Mouse (Mus musculus): ENCODE measurements around the gene Arhgap5. TPM values are rescaled to one million over a fixed set of nuclear protein-coding genes. Genes with fewer than 3 reads are reported as not detected.
A peak's percentile ranks its signal among the peaks of the same experiment; 100 is the strongest.

The Arhgap5 gene
- polyA plus RNA-seq, 1 experiment from 2014 or later, result 59.4 TPM

GRCm38 (mm10) chr12:52504331-52505181 lies 784 bp downstream of the Arhgap5 start:
- DNase-seq (ENCODE audit: low spot score) (peak; percentile 72), ATAC-seq (ENCODE audit: low FRiP score) (peak; percentile 49)
- H3K9ac ChIP-seq (ENCODE audit: low read depth, low read length), result peak overlapping the region; percentile 98
- H3K4me3 ChIP-seq (ENCODE audit: low read depth, low read length), result peak overlapping the region; percentile 98
- under 1% methylated on average over 46 of the region's 78 CpGs for WGBS
- H3K27me3 ChIP-seq (ENCODE audit: control insufficient read depth, insufficient read depth, low read length), result no peaks in the 10 kb centered on the region
- no peaks in the 10 kb centered on the region for H3K9me3 ChIP-seq (ENCODE audit: control insufficient read depth, low read length)
- H3K36me3 ChIP-seq (ENCODE audit: control insufficient read depth, insufficient read depth, low read length), result no peaks in the 10 kb centered on the region
- H3K4me1 ChIP-seq (replicated peaks; ENCODE audit: control insufficient read depth, insufficient read depth, low read length), result no peaks in the 10 kb centered on the region
- H3K27ac ChIP-seq (ENCODE audit: low read depth, low read length), result peak overlapping the region; percentile 99
- peak overlapping the region; percentile 55 for H3K4me2 ChIP-seq (replicated peaks; ENCODE audit: low read depth, low read length)

GRCm38 (mm10) chr12:52524699-52525098 lies 20.9 kb downstream of the Arhgap5 start:
- Histone ChIP-seq H3K4me2 (replicated peaks; ENCODE audit: low read depth, low read length) (no peak overlapping the region), H3K27ac (ENCODE audit: low read depth, low read length) (no peak overlapping the region), H3K9me3 (ENCODE audit: control insufficient read depth, low read length) (no peaks in the 10 kb centered on the region), H3K4me1 (replicated peaks; ENCODE audit: control insufficient read depth, insufficient read depth, low read length) (no peaks in the 10 kb centered on the region), H3K9ac (ENCODE audit: low read depth, low read length) (no peak overlapping the region), H3K4me3 (ENCODE audit: low read depth, low read length) (no peak overlapping the region), H3K27me3 (ENCODE audit: control insufficient read depth, insufficient read depth, low read length) (no peaks in the 10 kb centered on the region), H3K36me3 (ENCODE audit: control insufficient read depth, insufficient read depth, low read length) (no peaks in the 10 kb centered on the region)
- ATAC-seq (ENCODE audit: low FRiP score), result no peak
- WGBS, result 94% methylated on average over 2 of the region's 2 CpGs
- no peak for DNase-seq (ENCODE audit: low spot score)

GRCm38 (mm10) chr12:52525486-52525885 lies 21.7 kb downstream of the Arhgap5 start:
- 93% methylated on average over 1 of the region's 1 CpGs for WGBS
- Histone ChIP-seq H3K36me3 (ENCODE audit: control insufficient read depth, insufficient read depth, low read length) (no peaks in the 10 kb centered on the region), H3K4me2 (replicated peaks; ENCODE audit: low read depth, low read length) (no peak overlapping the region), H3K27ac (ENCODE audit: low read depth, low read length) (no peak overlapping the region), H3K9me3 (ENCODE audit: control insufficient read depth, low read length) (no peaks in the 10 kb centered on the region), H3K4me3 (ENCODE audit: low read depth, low read length) (no peak overlapping the region), H3K9ac (ENCODE audit: low read depth, low read length) (no peak overlapping the region), H3K27me3 (ENCODE audit: control insufficient read depth, insufficient read depth, low read length) (no peaks in the 10 kb centered on the region), H3K4me1 (replicated peaks; ENCODE audit: control insufficient read depth, insufficient read depth, low read length) (no peaks in the 10 kb centered on the region)
- DNase-seq (ENCODE audit: low spot score) (no peak), ATAC-seq (ENCODE audit: low FRiP score) (no peak)

GRCm38 (mm10) chr12:52529740-52530139 lies 26.0 kb downstream of the Arhgap5 start:
- Histone ChIP-seq H3K4me3 (ENCODE audit: low read depth, low read length) (no peak overlapping the region), H3K9ac (ENCODE audit: low read depth, low read length) (no peak overlapping the region), H3K4me1 (replicated peaks; ENCODE audit: control insufficient read depth, insufficient read depth, low read length) (no peaks in the 10 kb centered on the region), H3K9me3 (ENCODE audit: control insufficient read depth, low read length) (no peaks in the 10 kb centered on the region), H3K4me2 (replicated peaks; ENCODE audit: low read depth, low read length) (no peak overlapping the region), H3K36me3 (ENCODE audit: control insufficient read depth, insufficient read depth, low read length) (no peaks in the 10 kb centered on the region), H3K27me3 (ENCODE audit: control insufficient read depth, insufficient read depth, low read length) (no peaks in the 10 kb centered on the region), H3K27ac (ENCODE audit: low read depth, low read length) (no peak overlapping the region)
- DNase-seq (ENCODE audit: low spot score) (no peak), ATAC-seq (ENCODE audit: low FRiP score) (no peak)
- 95% methylated on average over 3 of the region's 3 CpGs for WGBS

GRCm38 (mm10) chr12:52541294-52541693 lies 37.5 kb downstream of the Arhgap5 start:
- Histone ChIP-seq H3K36me3 (ENCODE audit: control insufficient read depth, insufficient read depth, low read length) (no peaks in the 10 kb centered on the region), H3K4me3 (ENCODE audit: low read depth, low read length) (no peak overlapping the region), H3K27ac (ENCODE audit: low read depth, low read length) (no peak overlapping the region), H3K9me3 (ENCODE audit: control insufficient read depth, low read length) (no peaks in the 10 kb centered on the region), H3K9ac (ENCODE audit: low read depth, low read length) (no peak overlapping the region), H3K4me1 (replicated peaks; ENCODE audit: control insufficient read depth, insufficient read depth, low read length) (no peaks in the 10 kb centered on the region), H3K27me3 (ENCODE audit: control insufficient read depth, insufficient read depth, low read length) (no peaks in the 10 kb centered on the region), H3K4me2 (replicated peaks; ENCODE audit: low read depth, low read length) (no peak overlapping the region)
- no peak for ATAC-seq (ENCODE audit: low FRiP score)
- DNase-seq (ENCODE audit: low spot score), result no peak
- WGBS, result 89% methylated on average over 4 of the region's 4 CpGs

GRCm38 (mm10) chr12:52544532-52544931 lies 40.8 kb downstream of the Arhgap5 start:
- Histone ChIP-seq H3K9me3 (ENCODE audit: control insufficient read depth, low read length) (no peaks in the 10 kb centered on the region), H3K27ac (ENCODE audit: low read depth, low read length) (no peak overlapping the region), H3K36me3 (ENCODE audit: control insufficient read depth, insufficient read depth, low read length) (no peaks in the 10 kb centered on the region), H3K9ac (ENCODE audit: low read depth, low read length) (no peak overlapping the region), H3K4me2 (replicated peaks; ENCODE audit: low read depth, low read length) (no peak overlapping the region), H3K4me1 (replicated peaks; ENCODE audit: control insufficient read depth, insufficient read depth, low read length) (no peaks in the 10 kb centered on the region), H3K27me3 (ENCODE audit: control insufficient read depth, insufficient read depth, low read length) (no peaks in the 10 kb centered on the region), H3K4me3 (ENCODE audit: low read depth, low read length) (no peak overlapping the region)
- 90% methylated on average over 3 of the region's 3 CpGs for WGBS
- no peak for DNase-seq (ENCODE audit: low spot score)
- no peak for ATAC-seq (ENCODE audit: low FRiP score)

- Histone ChIP-seq H3K9me3 (ENCODE audit: control insufficient read depth, low read length) (no peaks in the 10 kb centered on the region), H3K4me2 (replicated peaks; ENCODE audit: low read depth, low read length) (no peak overlapping the region), H3K36me3 (ENCODE audit: control insufficient read depth, insufficient read depth, low read length) (no peaks in the 10 kb centered on the region), H3K27me3 (ENCODE audit: control insufficient read depth, insufficient read depth, low read length) (no peaks in the 10 kb centered on the region), H3K9ac (ENCODE audit: low read depth, low read length) (no peak overlapping the region), H3K4me3 (ENCODE audit: low read depth, low read length) (no peak overlapping the region), H3K27ac (ENCODE audit: low read depth, low read length) (no peak overlapping the region), H3K4me1 (replicated peaks; ENCODE audit: control insufficient read depth, insufficient read depth, low read length) (no peaks in the 10 kb centered on the region)
- DNase-seq (ENCODE audit: low spot score), result no peak
- WGBS, result 98% methylated on average over 2 of the region's 2 CpGs
- ATAC-seq (ENCODE audit: low FRiP score), result no peak
Measured at GRCm38 (mm10) chr12:52552085-52552484, 48.3 kb downstream of the Arhgap5 start.

- no peak for DNase-seq (ENCODE audit: low spot score)
- no peaks in the 10 kb centered on the region for H3K9me3 ChIP-seq (ENCODE audit: control insufficient read depth, low read length)
- no peak overlapping the region for H3K4me3 ChIP-seq (ENCODE audit: low read depth, low read length)
- no peak overlapping the region for H3K4me2 ChIP-seq (replicated peaks; ENCODE audit: low read depth, low read length)
- H3K27ac ChIP-seq (ENCODE audit: low read depth, low read length), result no peak overlapping the region
- 88% methylated on average over 3 of the region's 3 CpGs for WGBS
- H3K36me3 ChIP-seq (ENCODE audit: control insufficient read depth, insufficient read depth, low read length), result no peaks in the 10 kb centered on the region
- ATAC-seq (ENCODE audit: low FRiP score), result no peak
- no peaks in the 10 kb centered on the region for H3K27me3 ChIP-seq (ENCODE audit: control insufficient read depth, insufficient read depth, low read length)
- no peaks in the 10 kb centered on the region for H3K4me1 ChIP-seq (replicated peaks; ENCODE audit: control insufficient read depth, insufficient read depth, low read length)
- H3K9ac ChIP-seq (ENCODE audit: low read depth, low read length), result no peak overlapping the region
Measured at GRCm38 (mm10) chr12:52555188-52555876, 51.6 kb downstream of the Arhgap5 start.

- 97% methylated on average over 5 of the region's 5 CpGs for WGBS
- no peaks in the 10 kb centered on the region for H3K4me1 ChIP-seq (replicated peaks; ENCODE audit: control insufficient read depth, insufficient read depth, low read length)
- no peak for ATAC-seq (ENCODE audit: low FRiP score)
- no peaks in the 10 kb centered on the region for H3K9me3 ChIP-seq (ENCODE audit: control insufficient read depth, low read length)
- H3K36me3 ChIP-seq (ENCODE audit: control insufficient read depth, insufficient read depth, low read length), result 0 out of 2 replicates have a peak, but pooled peaks cover 2% of the 10 kb centered on the region
- H3K4me3 ChIP-seq (ENCODE audit: low read depth, low read length), result no peak overlapping the region
- no peak overlapping the region for H3K27ac ChIP-seq (ENCODE audit: low read depth, low read length)
- no peak overlapping the region for H3K4me2 ChIP-seq (replicated peaks; ENCODE audit: low read depth, low read length)
- H3K27me3 ChIP-seq (ENCODE audit: control insufficient read depth, insufficient read depth, low read length), result no peaks in the 10 kb centered on the region
- DNase-seq (ENCODE audit: low spot score), result no peak
- H3K9ac ChIP-seq (ENCODE audit: low read depth, low read length), result no peak overlapping the region
Measured at GRCm38 (mm10) chr12:52565654-52566053, 61.9 kb downstream of the Arhgap5 start.
